In genomic region chr8:120520707-120521590, GRCm38 (mm10) we compare ENCODE assay signal across 8 mouse cellular contexts.
DNase-seq lines count a peak whose midpoint lies in the region; ATAC-seq lines count a peak whose summit lies in the region.

No protein-coding gene starts in this region.

- peak overlapping the region; percentile 9; the same call in 1 of the 2 replicates for H3K4me2 ChIP-seq in heart, embryonic 15.5 days
- H3K4me2 ChIP-seq in liver, embryonic 13.5 days: no peak overlapping the region

- peak; percentile 3; the same call in 1 of the 2 replicates for ATAC-seq in heart, embryonic 15.5 days (replicated peaks; ENCODE audit: insufficient number of reproducible peaks, insufficient read depth, low FRiP score, low read depth)
- no peak for ATAC-seq in liver, embryonic 13.5 days (ENCODE audit: low read depth)

- peak overlapping the region; percentile 41 for H3K9ac ChIP-seq in heart, embryonic 15.5 days
- H3K9ac ChIP-seq in liver, embryonic 13.5 days: no peak overlapping the region

- H3K9me3 ChIP-seq in heart, embryonic 15.5 days (replicated peaks): no peaks in the 10 kb centered on the region
- no peaks in the 10 kb centered on the region for H3K9me3 ChIP-seq in liver, embryonic 13.5 days (replicated peaks)

- peak; percentile 56 to 70 for DNase-seq in kidney, postnatal 4 days
- DNase-seq in kidney, adult 18-20 months: no peak
- DNase-seq in cerebellum, postnatal 14 days: peak; percentile 88 to 93
- DNase-seq in liver, embryonic 13.5 days: no peak
- DNase-seq in retina, postnatal 1 day: peak; percentile 98
- no peak for DNase-seq in c-Kit-positive CD71-positive TER-119-positive erythroid progenitor cells, embryonic 14.5 days (ENCODE audit: low spot score)
- DNase-seq in adrenal gland, adult (ENCODE audit: inconsistent age in 2 of 2, low spot score in 1 of 2): no peak

- H3K4me3 ChIP-seq in heart, embryonic 15.5 days: no peak overlapping the region
- no peak overlapping the region for H3K4me3 ChIP-seq in liver, embryonic 13.5 days (replicated peaks)

- WGBS in heart, embryonic 15.5 days: 36% methylated on average over 20 of the region's 20 CpGs
- WGBS in liver, embryonic 13.5 days (ENCODE audit: insufficient replicate concordance): 68% methylated on average over 20 of the region's 20 CpGs

- H3K4me1 ChIP-seq in heart, embryonic 15.5 days (replicated peaks): peaks cover 90% of the 10 kb centered on the region
- H3K4me1 ChIP-seq in liver, embryonic 13.5 days (replicated peaks): peaks cover 97% of the 10 kb centered on the region

- peak overlapping the region; percentile 50 for H3K27ac ChIP-seq in heart, embryonic 15.5 days
- H3K27ac ChIP-seq in liver, embryonic 13.5 days: peak overlapping the region; percentile 9; the same call in 1 of the 2 replicates

- no peaks in the 10 kb centered on the region for H3K36me3 ChIP-seq in heart, embryonic 15.5 days
- H3K36me3 ChIP-seq in liver, embryonic 13.5 days: peaks cover 36% of the 10 kb centered on the region

- H3K27me3 ChIP-seq in heart, embryonic 15.5 days: no peaks in the 10 kb centered on the region
- H3K27me3 ChIP-seq in liver, embryonic 13.5 days: no peaks in the 10 kb centered on the region

Comparison
In these comparisons a context has a peak if more than half of its experiments do, and no peak if none do; other contexts are left out.
1. DNase-seq: peak in kidney, postnatal 4 days (2 of 2), cerebellum, postnatal 14 days (2 of 2) and retina, postnatal 1 day (single experiment); none in kidney, adult 18-20 months (single experiment), liver, embryonic 13.5 days (single experiment), c-Kit-positive CD71-positive TER-119-positive erythroid progenitor cells, embryonic 14.5 days (single experiment) and adrenal gland, adult (0 of 2).